Mouse (Mus musculus): ENCODE measurements around the gene Orai3.
"Not testable (repeated sequence)": the region's sequence is repeated elsewhere in the genome, so short reads cannot be mapped to it uniquely, and the experiment has no call there.

Orai3 gene

DNA sequence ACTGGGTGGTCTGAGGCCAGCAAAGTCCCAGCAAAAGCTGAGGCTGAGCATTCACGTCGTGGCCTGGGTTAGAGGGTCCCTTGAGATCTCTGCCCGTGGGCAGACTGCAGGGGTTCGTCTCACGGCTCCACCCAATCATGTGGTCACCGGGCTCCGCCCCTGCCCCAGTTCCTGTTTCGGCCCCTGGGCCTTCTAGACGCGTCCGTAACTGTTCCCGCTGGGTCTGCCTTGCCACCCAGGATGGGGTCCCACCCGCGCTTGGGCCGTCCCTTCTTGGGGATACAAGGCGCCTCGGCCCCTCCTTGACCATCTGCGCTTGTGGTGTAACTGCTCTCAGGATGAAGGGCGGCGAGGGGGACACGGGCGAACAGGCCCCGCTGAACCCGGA lies at the start of gene Orai3:
Gene Orai3, plus strand, starts transcription at position 165 of the 388 bp plus-strand sequence.
- DNase-seq (ENCODE audit: low spot score): peak; percentile 89

GRCm38 (mm10) chr7:127725490-127725889 lies 44.1 kb upstream of the Orai3 start:
- DNase-seq (ENCODE audit: low spot score): no peak

DNA sequence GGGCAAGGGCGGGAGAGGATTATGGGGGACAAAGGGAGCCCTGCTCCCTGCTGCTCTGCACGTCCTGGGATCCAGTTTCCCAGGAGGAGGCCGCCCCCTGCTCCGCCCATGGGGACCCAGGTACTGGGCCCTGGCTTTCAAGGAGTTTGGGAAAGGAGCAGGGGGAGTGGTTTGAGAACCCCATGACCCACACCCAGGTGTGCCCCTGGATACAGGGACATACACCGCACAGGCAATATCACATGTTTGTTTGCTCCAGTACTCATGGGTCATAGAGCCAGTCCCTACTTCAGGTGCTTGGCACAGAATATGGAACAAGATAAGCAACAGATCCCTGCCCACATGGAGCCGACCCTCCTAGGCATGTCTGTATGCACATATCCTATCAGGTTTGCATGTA lies 43.7 kb upstream of the Orai3 start:
- DNase-seq (ENCODE audit: low spot score): no peak

DNA sequence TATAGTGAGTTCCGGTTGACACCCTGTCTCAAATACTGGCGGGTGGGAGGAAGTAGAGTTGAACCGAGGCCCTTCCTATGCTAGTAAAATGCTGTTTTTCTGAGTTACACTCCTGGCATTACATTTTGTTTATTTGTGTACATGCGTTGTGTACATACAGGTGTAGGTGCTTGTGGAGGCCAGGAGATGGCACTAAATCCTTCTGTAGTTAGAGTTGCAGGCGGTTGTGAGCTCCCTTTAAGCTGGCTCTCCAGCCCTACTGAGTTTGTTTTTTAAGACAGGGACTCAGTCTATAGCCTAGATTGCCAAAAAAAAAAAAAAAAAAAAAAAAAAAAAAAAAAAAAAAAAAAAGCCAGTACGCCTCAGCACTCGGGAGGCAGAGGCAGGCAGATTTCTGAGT lies 41.7 kb upstream of the Orai3 start:
- no peak for DNase-seq (ENCODE audit: low spot score)

- no peak for DNase-seq (ENCODE audit: low spot score)
These were observed 39.4 kb upstream of the Orai3 start for GRCm38 (mm10) chr7:127730170-127730569.

DNA sequence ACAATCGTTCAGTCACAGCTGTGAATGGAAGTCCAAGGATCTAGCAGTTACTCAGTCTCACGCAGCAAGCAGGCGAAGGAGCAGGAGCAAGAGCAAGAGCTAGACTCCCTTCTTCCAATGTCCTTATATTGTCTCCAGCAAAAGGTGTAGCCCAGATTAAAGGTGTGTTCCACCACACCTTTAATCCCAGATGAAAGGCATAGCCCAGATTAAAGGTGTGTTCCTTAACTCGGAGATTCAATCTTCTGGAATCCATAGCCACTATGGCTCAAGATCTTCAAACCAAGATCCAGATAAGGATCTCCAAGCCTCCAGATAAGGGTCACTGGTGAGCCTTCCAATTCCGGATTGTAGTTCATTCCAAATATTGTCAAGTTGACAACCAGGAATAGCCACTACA lies 37.5 kb upstream of the Orai3 start, which contains the start of gene Ctf2:
Gene Ctf2, minus strand, starts transcription at position 101 of the 400 bp plus-strand sequence.
- DNase-seq (ENCODE audit: low spot score): not testable (repeated sequence)

DNA sequence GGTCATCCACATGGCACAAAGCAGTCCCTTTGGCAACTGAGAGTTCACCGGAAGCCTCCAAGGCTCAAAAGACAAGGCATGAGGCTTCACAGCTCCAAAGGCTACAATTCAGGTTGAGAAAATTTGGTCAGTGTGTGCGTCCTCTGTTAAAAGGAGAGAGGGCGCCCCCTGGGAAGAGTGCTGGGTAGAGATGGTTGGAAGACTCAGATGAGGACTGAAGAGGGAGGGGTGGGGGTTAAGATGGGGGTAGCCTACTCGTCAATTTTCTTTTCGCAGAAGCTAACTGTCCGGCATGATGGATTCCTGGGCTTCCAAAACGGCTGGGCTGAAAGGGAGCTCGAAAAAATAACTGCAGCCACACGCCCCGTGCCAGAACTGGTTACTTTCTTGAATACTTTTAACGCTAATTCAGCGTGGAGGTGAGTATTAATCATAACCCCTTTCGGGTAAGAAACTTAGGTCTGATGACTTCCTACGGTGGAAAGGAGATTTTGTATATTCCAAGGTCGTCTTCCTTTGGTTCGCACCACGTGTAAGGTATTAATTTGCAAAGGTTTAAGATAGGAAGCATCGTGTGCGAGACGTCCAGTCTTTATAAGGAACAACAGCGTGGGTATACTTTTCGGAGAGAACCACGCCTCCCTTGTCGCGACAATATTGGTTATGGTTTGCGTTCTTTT lies 25.1 kb upstream of the Orai3 start, which contains the start of gene Fbxl19:
Gene Fbxl19, plus strand, starts transcription at position 178 of the 680 bp plus-strand sequence.
- peak; percentile 91 for DNase-seq (ENCODE audit: low spot score)

DNA sequence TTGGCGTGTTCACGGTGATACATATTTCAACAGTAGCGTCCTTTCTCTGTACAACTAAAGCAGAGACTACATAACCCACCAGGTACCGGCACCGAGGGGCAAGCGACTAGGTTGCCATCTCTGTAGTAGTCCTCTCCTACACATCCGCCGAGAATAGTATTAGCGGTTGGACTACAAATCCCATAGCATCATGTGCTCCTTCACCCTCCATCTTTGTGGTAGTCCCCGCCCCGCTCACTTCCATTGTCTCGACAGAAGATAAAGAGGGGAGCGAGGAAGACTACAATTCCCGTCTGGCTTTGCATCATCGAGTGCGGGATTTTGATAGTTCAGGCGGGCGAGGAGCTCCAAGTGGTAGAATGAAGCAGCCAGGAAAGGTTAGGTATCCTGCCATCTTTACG lies 24.4 kb upstream of the Orai3 start:
- DNase-seq (ENCODE audit: low spot score): peak; percentile 89

GRCm38 (mm10) chr7:127745652-127746493 lies 23.7 kb upstream of the Orai3 start:
- DNase-seq (ENCODE audit: low spot score): peak; percentile 95

DNA sequence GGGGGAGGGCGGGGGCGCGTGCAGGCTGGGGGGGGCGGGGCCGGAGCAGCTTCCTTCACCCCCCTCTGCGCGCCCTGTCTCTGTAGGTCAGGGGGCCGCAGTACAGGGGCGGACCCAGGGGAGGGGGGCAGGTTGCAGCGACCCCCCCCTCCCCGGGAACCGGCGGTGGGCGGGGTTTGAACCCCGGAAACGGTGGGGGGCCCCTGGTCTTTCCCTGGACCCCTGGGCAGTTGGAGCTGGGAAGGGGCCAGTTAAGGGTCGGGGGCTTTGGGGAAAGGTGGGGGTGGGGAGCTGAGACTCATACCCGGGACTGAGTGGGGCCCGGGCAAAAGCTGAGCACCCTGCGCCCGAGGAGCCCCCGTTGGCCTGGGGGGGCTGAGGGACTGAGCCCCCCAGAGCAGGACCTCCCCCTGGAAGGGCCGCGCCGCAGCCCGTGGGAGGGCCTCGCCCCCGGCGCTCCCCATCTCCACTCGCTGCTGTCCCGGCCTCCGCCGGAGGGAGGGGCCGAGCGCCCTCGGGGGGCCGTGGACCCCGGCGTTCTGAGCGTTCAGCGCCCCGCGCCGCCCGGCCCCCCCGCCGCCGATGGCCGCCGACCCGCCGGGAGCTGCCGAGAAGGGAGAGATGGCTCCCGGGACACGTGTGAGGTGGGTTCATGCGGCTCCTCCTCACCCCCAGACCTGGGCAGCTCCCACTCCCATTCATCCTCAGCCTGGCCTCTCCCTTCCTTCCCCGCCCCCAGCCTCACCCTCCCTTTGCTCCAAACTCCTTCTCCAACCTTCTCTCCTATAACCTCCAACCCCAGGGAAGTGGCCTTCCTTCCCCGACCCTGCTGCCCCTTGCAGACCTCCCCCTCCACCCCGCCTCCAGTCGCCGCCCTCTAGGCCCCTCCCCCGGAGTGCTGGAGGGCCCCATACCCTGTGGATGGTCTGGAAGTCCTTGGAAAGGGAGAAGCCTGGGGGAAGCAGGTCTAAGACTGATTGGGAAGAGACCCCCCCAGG lies 22.8 kb upstream of the Orai3 start:
- DNase-seq (ENCODE audit: low spot score): peak; percentile 80

DNA sequence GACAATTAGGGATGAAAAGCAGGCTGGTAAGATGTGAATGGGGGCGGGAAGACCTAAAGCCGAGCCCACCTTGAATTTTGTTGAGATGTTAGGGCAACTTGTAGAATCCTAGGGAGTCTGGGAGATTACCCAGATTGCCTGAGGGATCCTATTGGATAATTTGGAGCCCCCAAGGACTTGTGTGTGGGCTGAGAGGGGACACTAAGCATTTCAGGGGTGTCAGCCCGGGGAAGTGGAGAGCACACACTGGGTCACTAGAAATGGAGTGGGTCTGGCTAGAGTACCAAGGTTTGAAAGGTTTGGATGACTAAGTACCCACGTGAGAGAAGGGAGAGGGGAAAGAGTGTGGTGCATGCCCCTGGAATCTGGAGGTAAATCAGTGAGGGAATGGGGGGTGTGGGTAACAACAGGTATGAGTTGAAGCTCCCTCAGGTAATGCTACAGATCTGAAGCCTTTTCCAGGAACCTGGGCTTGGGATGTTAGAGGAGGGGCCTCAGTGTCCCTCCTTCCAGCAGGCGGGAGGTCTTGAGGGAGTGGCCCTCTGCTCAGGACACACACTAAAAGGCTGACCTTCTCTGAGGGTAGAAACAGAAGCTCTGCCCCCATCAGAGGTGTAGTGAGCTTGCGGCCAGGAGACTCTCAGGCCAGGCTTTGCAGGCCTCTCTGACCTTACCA lies 21.9 kb upstream of the Orai3 start:
- DNase-seq (ENCODE audit: low spot score): no peak

DNA sequence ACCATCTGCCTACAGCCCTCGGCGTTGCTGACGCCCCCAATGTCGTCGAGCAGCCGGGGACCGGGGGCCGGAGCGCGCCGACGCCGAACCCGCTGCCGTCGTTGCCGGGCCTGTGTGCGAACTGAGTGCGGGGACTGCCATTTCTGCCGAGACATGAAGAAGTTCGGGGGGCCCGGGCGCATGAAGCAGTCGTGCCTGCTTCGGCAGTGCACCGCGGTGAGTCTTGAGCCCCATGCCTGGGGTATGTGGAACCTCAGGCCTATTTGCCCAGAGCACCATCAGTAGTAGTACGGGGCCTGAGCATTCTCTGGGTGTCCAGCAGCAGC lies 21.4 kb upstream of the Orai3 start:
- no peak for DNase-seq (ENCODE audit: low spot score)

DNA sequence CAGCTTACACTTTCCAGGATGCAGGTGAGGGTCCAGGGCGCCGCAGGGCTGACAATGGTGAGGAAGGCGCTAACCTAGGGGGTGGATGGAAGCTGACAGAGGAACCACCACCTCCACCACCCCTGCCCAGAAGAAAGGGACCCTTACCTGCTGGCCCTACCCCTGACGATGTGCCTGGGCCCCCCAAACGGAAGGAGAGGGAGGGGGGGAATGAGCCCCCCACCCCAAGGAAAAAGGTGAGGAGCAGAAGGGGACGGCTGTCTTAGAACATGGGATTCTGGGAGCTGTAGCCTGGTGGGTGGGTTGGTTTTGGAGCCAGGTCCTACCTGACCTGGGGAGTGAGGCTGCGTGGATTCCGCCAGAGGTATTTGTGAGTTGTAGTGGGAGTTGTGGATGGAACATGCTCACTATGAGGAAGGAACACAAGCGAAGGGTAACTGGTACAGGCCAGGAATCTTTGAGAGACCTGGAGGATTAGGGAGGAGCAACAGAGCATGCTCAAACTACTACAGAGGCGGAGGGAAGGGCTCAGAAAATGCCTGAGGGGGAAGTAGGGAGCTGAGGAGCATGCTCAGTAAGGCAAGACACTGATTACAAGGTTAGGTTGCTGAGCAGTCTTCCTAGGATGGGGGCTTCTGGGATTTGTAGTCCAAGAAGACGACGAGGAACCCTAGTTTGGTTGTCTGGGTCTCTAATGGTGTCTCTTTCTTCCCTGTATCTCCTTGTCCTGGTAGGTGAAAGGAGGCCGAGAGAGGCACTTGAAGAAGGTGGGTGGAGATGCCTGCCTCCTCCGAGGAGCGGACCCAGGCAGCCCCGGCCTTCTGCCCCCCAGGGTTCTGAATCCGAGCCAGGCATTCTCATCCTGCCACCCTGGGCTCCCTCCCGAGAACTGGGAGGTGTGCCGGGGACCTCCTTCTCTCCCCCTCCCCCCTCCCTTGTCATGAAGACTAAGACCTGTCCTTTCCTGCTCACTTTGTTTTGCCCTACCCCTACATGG lies 19.2 kb upstream of the Orai3 start:
- DNase-seq (ENCODE audit: low spot score): no peak

DNA sequence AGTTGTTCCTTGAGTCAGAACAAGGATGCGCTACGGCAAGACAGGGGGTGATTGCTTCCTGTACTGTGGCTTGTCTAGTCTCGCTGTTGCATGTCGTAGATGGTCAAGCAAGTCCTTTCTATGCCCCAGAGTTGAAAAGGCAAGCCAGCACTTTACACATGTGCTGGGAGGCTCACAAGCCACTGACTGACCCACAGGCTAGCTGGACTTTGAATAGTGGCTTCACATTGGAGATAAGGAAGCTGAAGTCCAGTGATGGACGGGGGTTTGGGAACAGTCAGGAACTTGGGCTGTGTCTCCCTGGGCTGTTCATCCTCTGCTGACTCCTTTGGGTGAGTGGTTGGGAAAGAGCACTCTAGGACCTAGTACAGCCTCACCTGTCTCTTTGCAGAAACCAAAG lies 18.0 kb upstream of the Orai3 start:
- no peak for DNase-seq (ENCODE audit: low spot score)

DNA sequence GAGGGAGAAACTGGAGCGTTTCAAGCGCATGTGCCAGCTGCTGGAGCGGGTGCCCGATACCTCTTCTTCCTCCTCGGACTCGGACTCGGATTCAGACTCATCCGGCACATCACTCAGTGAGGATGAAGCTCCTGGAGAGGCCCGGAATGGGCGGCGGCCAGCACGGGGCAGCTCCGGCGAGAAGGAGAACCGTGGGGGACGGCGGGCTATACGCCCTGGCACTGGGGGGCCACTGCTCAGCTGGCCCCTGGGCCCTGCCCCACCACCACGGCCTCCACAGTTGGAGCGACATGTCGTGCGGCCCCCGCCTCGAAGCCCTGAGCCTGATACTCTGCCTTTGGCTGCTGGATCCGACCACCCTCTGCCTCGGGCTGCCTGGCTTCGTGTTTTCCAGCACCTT lies 17.5 kb upstream of the Orai3 start:
- DNase-seq (ENCODE audit: low spot score): no peak

GRCm38 (mm10) chr7:127753158-127753557 lies 16.5 kb upstream of the Orai3 start:
- DNase-seq (ENCODE audit: low spot score): no peak

DNA sequence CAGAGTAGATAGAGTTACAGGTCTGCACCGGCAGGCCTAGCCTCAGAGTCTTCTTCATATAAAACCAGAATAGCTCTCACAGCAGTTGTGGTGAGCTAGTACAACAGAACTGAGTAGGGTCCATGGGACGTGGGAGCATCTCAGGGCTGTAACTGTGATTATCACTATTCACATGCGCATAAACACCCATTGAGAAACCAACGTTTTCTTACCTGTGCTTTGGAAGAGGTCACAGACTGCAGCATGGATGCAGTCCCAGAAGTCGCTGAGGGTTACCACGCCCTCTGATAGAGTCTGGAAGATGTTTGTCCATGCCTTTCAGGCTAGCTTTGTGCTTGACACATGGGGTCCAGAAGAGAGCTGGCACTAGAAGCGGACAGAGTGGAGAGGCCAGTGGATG lies 15.9 kb upstream of the Orai3 start:
- DNase-seq (ENCODE audit: low spot score): no peak

DNA sequence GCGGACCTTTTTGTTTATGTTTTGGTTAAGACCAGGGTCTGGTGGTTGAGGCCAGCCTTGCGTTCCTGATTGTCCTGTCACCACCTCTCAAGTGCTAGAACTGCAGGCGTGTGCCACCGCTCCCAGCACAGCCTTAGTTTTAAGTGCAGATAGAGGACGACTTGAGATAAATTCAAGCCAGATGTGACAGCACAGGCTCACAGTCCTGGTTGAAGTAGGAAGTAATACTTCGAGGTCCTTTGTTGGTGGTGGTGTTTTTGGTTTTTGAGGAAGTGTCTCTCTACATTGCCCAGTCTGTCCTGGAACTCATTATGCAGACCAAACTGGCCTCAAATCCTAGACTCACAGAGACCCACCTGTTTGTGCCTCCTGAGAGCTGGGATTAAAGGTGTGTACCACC lies 9.9 kb upstream of the Orai3 start:
- DNase-seq (ENCODE audit: low spot score): no peak

DNA sequence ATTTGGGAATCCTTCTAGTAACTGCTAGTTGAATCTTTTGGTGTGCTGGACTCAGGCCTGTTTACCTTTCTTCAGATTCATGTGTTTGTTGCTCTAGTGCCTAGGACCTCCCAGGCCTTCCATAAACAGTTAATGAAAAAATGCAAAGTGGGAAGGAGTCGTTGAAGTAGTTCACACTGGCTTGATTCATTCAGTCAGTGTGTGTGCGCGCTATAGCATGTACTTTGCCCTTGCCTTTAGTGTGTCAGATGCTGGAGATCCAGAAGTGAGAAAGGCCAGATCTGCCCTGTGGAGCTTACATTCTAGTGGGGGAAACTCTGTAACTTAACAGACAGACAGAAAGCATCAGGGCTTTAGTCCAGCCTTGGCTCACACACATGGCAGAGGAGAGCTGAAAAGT lies 9.1 kb upstream of the Orai3 start:
- DNase-seq (ENCODE audit: low spot score): no peak

DNA sequence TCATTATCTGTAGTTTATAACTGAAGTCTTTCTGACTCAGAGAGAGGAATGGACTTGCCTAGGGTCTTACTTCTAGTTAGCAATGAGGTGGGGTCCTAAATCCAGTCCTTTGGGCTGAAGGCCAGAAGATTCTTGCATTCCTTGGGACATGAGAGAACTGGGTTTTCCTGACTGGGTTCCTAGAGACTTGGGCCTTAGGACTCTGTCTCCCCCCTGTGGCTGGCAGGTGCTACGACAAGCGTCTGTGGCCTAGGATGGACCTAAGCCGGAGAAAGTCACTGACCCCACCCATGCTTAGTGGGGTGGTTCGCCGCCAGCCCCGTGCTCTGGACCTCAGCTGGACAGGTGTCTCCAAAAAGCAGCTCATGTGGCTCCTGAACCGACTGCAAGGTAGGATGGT lies 8.6 kb upstream of the Orai3 start:
- DNase-seq (ENCODE audit: low spot score): peak; percentile 84

Data from testis, postnatal 10 days (tissue).